Mouse (Mus musculus) midbrain, embryonic 12.5 days (tissue): ENCODE measurements around the gene Cdc42bpg. TPM values are rescaled to one million over a fixed set of nuclear protein-coding genes. Genes with fewer than 3 reads are reported as not detected.
A peak's percentile ranks its signal among the peaks of the same experiment; 100 is the strongest.

ENCODE experiments used
- ATAC-seq: fragments of 200-750 bp; cut with Nextera tagmentation; 2 replicates; pipeline ENCODE4 v1.8.0; 2017; ENCODE audit warnings: low read depth, moderate TSS enrichment, moderate library complexity; ENCODE audit not compliant: low FRiP score
- H3K27ac ChIP-seq: fragments of 300-500 bp; sonication (generic); replicated peaks from 2 replicates; pipeline ENCODE4 v1.5.1; 2016; ENCODE audit warnings: mild to moderate bottlenecking
- H3K27me3 ChIP-seq: fragments of 300-500 bp; sonication (generic); 2 replicates; pipeline ENCODE4 v1.6.1; 2016; ENCODE audit warnings: mild to moderate bottlenecking
- H3K36me3 ChIP-seq: fragments of 300-500 bp; sonication (generic); 2 replicates; pipeline ENCODE4 v1.6.1; 2016
- H3K4me1 ChIP-seq: fragments of 300-500 bp; sonication (generic); 2 replicates; pipeline ENCODE4 v1.6.1; 2016
- H3K4me2 ChIP-seq: fragments of 300-500 bp; sonication (generic); replicated peaks from 2 replicates; pipeline ENCODE4 v1.6.1; 2016; ENCODE audit warnings: mild to moderate bottlenecking, moderate library complexity
- H3K4me3 ChIP-seq: fragments of 300-500 bp; sonication (generic); 2 replicates; pipeline ENCODE4 v1.5.1; 2016; ENCODE audit warnings: mild to moderate bottlenecking
- H3K9ac ChIP-seq: fragments of 300-500 bp; sonication (generic); replicated peaks from 2 replicates; pipeline ENCODE4 v1.6.1; 2016; ENCODE audit warnings: mild to moderate bottlenecking, moderate library complexity
- H3K9me3 ChIP-seq: fragments of 300-500 bp; sonication (generic); 2 replicates; pipeline ENCODE4 v1.6.1; 2016; ENCODE audit warnings: mild to moderate bottlenecking
- WGBS: fragments of 180-500 bp; shearing (Covaris S2); methylation state at CpG from one replicate; pipeline ENCODE4 v1.1.7; 2016; 5-methylcytosine and 5-hydroxymethylcytosine counted together
- polyA plus RNA-seq: library from polyadenylated mRNA; unstranded; fragments of >200 nt; fragmentation: Nextera tagmentation; extraction: Ambion mirVana; gene quantifications from 2 replicates; pipeline ENCODE4 v1.2.1, GENCODE M21; 2016

Gene Cdc42bpg
- polyA plus RNA-seq, 1 experiment from 2014 or later, result 0.37 TPM

DNA sequence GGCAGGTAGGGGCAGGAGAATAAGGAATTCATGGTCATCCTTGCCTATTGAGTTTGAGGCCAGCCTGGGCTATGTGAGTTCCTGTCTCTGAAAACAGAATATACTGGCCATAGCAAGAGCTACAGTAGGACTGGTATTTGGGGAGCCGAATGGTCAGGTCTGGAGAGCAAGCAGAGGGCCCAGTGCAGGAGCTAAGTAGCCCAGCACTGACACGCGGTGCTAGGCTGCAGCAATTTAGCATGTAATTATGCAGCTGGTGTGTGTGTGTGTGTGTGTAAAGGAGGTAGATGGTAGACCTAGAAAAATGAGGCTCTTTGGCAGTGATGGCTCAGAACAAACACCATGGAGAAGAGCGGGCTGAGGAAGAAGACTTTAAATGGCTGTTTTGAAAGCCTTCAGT lies 41.4 kb downstream of the Cdc42bpg start:
- H3K27me3 ChIP-seq, result no peaks in the 10 kb centered on the region
- peaks cover 47% of the 10 kb centered on the region for H3K36me3 ChIP-seq
- H3K9ac ChIP-seq, result no peak overlapping the region
- H3K4me3 ChIP-seq, result no peak overlapping the region
- H3K27ac ChIP-seq, result no peak overlapping the region
- H3K9me3 ChIP-seq, result no peaks in the 10 kb centered on the region
- WGBS, result 95% methylated on average over 4 of the region's 4 CpGs
- ATAC-seq, result no peak
- no peaks in the 10 kb centered on the region; the same call in 1 of the 2 replicates for H3K4me1 ChIP-seq
- no peak overlapping the region for H3K4me2 ChIP-seq

DNA sequence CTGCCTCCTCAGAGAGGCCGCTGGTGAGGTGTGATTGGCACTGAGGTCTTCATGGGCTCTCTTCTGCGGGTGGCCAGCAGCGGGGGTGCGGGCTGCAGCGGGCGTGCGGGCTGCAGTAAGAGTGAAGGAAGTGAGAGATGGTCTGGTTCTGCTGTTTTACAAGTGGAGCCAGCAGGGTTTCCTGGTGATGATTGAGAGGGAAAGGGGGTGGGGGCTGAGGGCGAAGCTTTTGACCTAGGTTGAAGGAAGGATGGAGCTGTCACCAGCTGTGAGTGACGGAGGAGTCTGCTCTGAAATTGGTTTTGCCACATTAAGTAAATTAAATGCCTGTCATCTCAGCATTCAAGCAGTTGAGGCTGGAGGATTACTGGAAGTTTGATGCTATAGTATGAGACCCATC lies 42.5 kb downstream of the Cdc42bpg start:
- Histone ChIP-seq H3K9ac (no peak overlapping the region), H3K27me3 (no peaks in the 10 kb centered on the region), H3K4me3 (no peak overlapping the region), H3K4me2 (no peak overlapping the region), H3K4me1 (no peaks in the 10 kb centered on the region), H3K9me3 (no peaks in the 10 kb centered on the region), H3K36me3 (peaks cover 42% of the 10 kb centered on the region), H3K27ac (peak overlapping the region; percentile 1; the same call in 1 of the 2 replicates)
- WGBS, result 74% methylated on average over 9 of the region's 9 CpGs
- ATAC-seq, result no peak

DNA sequence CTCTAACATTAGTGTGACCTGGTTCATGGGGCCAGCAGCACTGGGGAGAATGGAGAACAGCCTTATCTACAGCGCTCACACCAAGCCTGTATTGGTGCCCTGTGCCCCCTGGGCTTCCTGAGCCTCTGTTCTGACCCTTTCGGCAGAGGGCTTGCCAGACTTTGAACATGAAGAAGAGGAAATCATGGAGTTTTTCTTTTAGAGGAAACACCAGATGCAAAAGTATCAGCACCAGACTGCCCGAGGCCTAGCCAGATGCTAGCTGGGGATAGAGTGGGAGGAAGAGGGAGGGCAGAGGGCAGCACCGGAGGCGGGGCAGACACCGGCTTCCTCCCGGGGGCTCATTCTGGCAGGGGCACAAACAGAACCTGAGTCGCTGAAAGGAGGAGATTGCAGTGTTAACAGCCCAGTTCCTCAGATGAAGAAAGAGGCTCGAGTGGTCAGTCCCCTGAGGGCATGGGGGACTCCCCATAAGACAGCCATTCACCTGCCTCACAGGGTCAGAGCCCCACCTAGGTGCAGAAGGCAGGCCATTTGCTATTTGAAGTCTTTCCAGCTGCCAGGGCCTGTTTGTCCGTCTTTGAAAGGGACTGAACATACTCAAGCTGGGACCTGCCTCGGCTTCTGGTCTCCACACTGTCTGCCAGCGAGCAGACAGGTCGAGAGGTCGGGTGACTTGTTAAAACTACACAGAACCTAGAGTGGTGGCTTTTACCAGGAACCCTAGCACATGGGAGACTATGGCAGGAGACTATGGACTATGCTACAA lies 43.1 kb downstream of the Cdc42bpg start:
- Histone ChIP-seq H3K27me3 (no peaks in the 10 kb centered on the region), H3K9ac (no peak overlapping the region), H3K36me3 (peaks cover 49% of the 10 kb centered on the region), H3K9me3 (no peaks in the 10 kb centered on the region), H3K4me1 (no peaks in the 10 kb centered on the region), H3K4me3 (no peak overlapping the region), H3K4me2 (no peak overlapping the region), H3K27ac (no peak overlapping the region; the same call in 1 of the 2 replicates)
- 52% methylated on average over 14 of the region's 14 CpGs for WGBS
- no peak for ATAC-seq

DNA sequence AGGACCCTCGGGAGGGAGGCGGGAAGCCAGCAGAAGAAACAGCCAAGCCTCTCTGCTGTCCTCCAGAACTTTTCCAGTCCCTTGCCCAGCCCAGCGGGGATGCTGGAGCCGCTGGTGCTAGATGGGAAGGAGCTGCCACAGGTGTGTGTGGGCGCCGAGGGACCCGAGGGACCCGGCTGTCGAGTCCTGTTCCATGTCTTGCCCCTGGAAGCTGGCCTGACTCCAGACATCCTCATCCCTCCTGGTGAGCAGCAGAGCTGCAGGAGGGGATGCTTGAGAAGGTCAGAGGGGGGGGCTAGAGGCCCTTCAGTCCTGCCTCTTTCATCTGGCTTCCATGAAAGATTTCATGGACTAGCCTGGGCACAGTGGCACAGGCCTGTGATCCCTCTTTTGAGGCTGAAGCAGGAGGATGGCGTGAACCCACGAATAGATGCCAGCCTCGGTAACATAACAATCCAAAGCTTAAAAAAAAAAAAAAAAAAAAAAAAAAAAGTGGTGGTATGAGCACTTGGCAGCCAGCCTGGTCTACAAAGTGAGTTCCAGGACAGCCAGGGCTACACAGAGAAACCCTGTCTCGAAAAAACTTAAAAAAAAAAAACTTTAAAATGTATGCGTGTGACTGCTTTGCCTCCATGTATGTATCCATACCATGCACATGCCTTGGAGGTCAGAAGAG lies 45.3 kb downstream of the Cdc42bpg start:
- 72% methylated on average over 14 of the region's 14 CpGs for WGBS
- no peaks in the 10 kb centered on the region for H3K4me1 ChIP-seq
- no peak for ATAC-seq
- H3K4me2 ChIP-seq, result no peak overlapping the region
- no peak overlapping the region for H3K4me3 ChIP-seq
- H3K9ac ChIP-seq, result no peak overlapping the region
- no peak overlapping the region for H3K27ac ChIP-seq
- no peaks in the 10 kb centered on the region for H3K27me3 ChIP-seq
- H3K9me3 ChIP-seq, result no peaks in the 10 kb centered on the region
- H3K36me3 ChIP-seq, result peaks cover 37% of the 10 kb centered on the region

DNA sequence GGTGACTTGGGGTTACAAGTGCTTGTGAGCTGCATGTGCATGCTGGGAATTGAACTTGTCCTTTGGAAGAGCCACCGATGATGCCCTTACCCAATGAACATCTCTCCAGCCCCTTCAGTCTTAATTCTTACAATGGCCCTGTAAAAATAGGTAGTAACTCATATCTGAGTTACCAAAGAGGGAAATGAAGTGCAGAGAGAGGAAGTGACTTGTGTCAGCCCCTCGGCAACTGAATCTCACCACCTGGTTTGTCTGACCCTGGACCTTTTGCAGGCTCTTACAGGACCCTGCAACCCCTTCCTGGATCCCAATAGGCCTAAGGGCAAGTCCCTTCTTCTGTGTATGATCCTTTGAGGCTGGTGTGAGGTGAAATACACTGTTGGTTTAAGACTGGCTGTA lies 45.9 kb downstream of the Cdc42bpg start:
- Histone ChIP-seq H3K9me3 (no peaks in the 10 kb centered on the region), H3K9ac (no peak overlapping the region), H3K36me3 (peaks cover 32% of the 10 kb centered on the region), H3K4me1 (no peaks in the 10 kb centered on the region), H3K4me2 (no peak overlapping the region), H3K27ac (no peak overlapping the region), H3K27me3 (no peaks in the 10 kb centered on the region), H3K4me3 (no peak overlapping the region)
- ATAC-seq, result no peak
- 91% methylated on average over 2 of the region's 2 CpGs for WGBS

DNA sequence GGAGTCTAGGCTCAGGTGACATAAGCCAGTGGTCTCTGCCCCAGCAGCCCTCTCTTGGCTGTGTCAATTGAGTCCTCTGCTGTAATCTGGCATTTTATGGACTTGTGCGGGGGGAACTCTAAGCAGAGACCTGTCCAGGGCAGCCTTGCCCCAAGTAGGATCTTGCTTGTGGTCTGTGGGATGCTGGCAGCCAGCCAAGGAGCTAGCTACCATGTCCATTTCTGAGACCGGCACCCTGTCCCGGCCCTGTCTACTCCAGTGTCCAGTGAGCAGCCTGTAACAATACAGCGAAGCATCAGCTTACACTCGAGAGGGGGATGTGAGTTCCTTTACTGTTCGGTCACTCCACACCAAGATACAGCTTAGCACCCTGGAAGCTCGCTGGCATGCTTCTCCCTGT lies 47.8 kb downstream of the Cdc42bpg start:
- Histone ChIP-seq H3K4me1 (no peaks in the 10 kb centered on the region), H3K36me3 (peaks cover 17% of the 10 kb centered on the region; the same call in 1 of the 2 replicates), H3K9me3 (no peaks in the 10 kb centered on the region), H3K9ac (no peak overlapping the region), H3K4me2 (no peak overlapping the region), H3K27me3 (no peaks in the 10 kb centered on the region), H3K4me3 (no peak overlapping the region), H3K27ac (0 out of 2 replicates have a peak overlapping the region, but pooled peaks have one; percentile 3)
- ATAC-seq, result no peak
- 83% methylated on average over 7 of the region's 7 CpGs for WGBS

DNA sequence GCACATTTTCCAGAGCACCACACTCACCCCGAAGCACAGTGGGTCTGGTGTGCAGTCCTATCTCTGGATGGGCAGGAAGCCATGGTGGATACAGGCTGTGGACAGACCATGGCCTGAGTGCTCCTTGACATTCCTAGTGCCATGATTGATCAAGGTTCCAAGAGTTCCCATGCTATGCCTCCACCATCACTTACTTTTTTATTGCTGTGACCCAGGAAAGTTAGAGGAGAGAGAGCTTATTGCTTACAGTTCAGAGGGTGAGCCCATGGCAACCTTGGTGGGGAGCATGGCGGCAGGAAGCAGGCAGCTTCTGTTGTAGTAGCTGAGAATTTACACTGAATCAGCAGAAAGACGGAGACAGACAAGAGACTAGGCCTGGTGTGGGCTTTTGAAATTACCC lies 55.0 kb downstream of the Cdc42bpg start:
- WGBS, result 85% methylated on average over 3 of the region's 3 CpGs
- no peak for ATAC-seq
- H3K9ac ChIP-seq, result no peak overlapping the region
- no peak overlapping the region for H3K4me3 ChIP-seq
- H3K27me3 ChIP-seq, result no peaks in the 10 kb centered on the region
- H3K36me3 ChIP-seq, result peaks cover 13% of the 10 kb centered on the region
- H3K4me1 ChIP-seq, result peaks cover 24% of the 10 kb centered on the region
- H3K9me3 ChIP-seq, result no peaks in the 10 kb centered on the region
- no peak overlapping the region for H3K4me2 ChIP-seq
- no peak overlapping the region for H3K27ac ChIP-seq

DNA sequence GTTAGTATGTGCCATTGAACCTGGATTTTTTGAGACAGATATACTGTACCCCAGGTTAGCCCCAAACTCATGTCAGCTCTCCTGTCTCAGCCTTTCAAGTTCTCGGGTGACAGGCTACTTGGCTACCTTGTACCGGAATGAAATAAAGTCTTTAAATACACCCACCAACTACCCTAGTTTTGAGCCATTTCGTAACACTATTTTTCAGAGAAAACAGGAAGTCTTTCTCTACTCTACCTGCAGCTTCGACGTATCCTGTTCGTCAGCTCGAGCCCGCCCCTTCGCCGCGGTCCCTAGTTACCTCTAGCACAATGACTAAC lies 56.8 kb downstream of the Cdc42bpg start:
- Histone ChIP-seq H3K27ac (peak overlapping the region; percentile 99), H3K4me1 (peaks cover 30% of the 10 kb centered on the region), H3K27me3 (no peaks in the 10 kb centered on the region), H3K4me2 (peak overlapping the region; percentile 89), H3K36me3 (peaks cover 31% of the 10 kb centered on the region), H3K9ac (peak overlapping the region; percentile 50), H3K4me3 (peak overlapping the region; percentile 100), H3K9me3 (no peaks in the 10 kb centered on the region)
- peak; percentile 5; the same call in 1 of the 2 replicates for ATAC-seq
- WGBS, result under 1% methylated on average over 11 of the region's 11 CpGs

DNA sequence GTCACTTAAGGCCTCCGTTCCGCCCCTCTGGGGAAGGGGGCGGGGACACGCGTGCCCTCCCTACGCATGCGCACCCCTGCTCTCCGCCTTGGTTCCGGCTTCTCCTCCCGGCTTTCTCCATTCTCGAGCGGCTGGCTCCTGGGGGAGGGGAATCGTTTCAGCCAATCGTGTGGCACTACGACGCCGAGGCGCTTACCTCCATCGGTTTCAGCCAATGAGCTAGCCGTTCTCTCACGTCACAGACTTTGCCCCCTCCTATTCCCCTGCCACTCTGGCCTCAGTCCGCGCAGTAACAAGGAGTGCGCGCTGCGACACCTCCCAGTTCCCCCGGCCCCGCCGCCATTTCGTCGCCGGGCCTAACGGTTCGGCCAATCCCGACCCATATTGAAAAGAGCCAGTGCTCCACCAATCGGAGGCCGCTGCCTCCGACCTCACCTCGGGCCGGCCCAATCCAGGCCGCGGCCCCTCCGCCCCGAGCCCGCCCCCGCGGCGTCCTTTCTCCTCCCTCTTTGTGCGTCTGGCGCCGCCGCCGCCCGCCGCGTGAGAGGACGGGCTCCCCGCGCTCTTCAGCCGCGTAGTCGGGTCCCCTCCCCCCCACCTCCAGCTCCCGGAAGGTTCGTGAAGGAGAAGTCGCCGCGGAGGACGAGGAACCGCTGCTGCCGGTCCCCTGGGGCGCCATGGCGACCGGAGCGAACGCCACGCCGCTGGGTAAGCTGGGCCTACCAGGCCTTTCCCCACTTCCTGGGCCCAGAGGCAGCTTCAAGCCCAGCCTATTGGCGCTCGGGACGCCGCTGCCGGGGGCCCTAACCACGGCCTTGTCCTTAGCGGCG lies 57.4 kb downstream of the Cdc42bpg start, which contains the start of gene Sf1:
Gene Sf1, plus strand, starts transcription at position 280 of the 830 bp plus-strand sequence.
- Histone ChIP-seq H3K9me3 (no peaks in the 10 kb centered on the region), H3K27me3 (no peaks in the 10 kb centered on the region), H3K27ac (peak within 1 kb of the TSS; percentile 99), H3K36me3 (peaks cover 36% of the 10 kb centered on the region), H3K9ac (peak within 1 kb of the TSS; percentile 100), H3K4me2 (peak within 1 kb of the TSS; percentile 89), H3K4me1 (peaks cover 30% of the 10 kb centered on the region), H3K4me3 (peak within 1 kb of the TSS; percentile 100)
- under 1% methylated on average over 74 of the region's 85 CpGs for WGBS
- ATAC-seq, result peak; percentile 99

DNA sequence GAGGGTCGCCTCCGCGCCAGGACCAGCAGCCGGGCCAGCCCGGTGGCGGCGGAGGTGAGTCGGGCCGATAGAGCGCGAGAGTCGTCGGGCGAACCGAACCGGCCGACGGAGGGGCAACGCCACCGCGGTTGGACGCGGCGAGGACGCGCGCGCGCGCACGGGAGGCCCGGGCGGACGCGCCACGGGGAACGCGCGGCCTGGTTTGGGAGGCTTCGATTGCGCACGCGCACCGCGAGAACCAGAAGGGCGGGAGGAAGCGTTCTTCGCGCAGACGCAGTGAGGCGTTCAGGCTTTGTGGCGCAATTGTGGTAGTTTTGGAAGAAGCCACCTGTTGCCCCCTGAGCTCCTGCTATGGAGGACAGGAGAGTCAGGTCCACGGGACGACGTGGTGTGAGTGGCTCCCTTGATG lies 58.1 kb downstream of the Cdc42bpg start:
- Histone ChIP-seq H3K27ac (peak overlapping the region; percentile 99), H3K4me1 (peaks cover 30% of the 10 kb centered on the region), H3K9me3 (no peaks in the 10 kb centered on the region), H3K4me2 (peak overlapping the region; percentile 89), H3K36me3 (peaks cover 42% of the 10 kb centered on the region), H3K4me3 (peak overlapping the region; percentile 100), H3K27me3 (no peaks in the 10 kb centered on the region), H3K9ac (peak overlapping the region; percentile 100)
- no peak for ATAC-seq
- 0% methylated on average over 55 of the region's 55 CpGs for WGBS

DNA sequence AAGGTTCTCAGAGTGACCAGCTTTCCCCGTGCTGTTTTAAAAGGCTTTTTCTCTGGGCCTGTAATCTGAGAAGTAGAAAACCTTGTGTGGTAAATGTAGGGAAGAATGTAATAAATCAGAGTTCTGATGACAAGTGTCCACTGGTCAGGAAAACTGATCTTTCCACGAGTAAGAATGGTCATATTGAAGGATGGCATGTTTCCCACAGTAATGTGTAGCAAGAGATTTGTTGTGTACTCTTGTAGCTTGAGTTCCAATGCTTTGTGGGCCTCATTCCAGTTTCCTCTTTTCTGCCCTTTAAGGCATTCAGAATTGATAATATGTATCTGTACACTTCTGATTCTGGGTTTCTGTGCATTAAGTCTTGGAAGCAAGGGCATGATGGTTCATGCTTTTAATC lies 58.6 kb downstream of the Cdc42bpg start:
- no peak for ATAC-seq
- H3K27ac ChIP-seq, result no peak overlapping the region
- peak overlapping the region; percentile 100 for H3K4me3 ChIP-seq
- 4% methylated on average over 2 of the region's 2 CpGs for WGBS
- no peaks in the 10 kb centered on the region for H3K9me3 ChIP-seq
- H3K4me1 ChIP-seq, result peaks cover 30% of the 10 kb centered on the region
- peak overlapping the region; percentile 89 for H3K4me2 ChIP-seq
- peaks cover 47% of the 10 kb centered on the region for H3K36me3 ChIP-seq
- no peaks in the 10 kb centered on the region for H3K27me3 ChIP-seq
- peak overlapping the region; percentile 100 for H3K9ac ChIP-seq

DNA sequence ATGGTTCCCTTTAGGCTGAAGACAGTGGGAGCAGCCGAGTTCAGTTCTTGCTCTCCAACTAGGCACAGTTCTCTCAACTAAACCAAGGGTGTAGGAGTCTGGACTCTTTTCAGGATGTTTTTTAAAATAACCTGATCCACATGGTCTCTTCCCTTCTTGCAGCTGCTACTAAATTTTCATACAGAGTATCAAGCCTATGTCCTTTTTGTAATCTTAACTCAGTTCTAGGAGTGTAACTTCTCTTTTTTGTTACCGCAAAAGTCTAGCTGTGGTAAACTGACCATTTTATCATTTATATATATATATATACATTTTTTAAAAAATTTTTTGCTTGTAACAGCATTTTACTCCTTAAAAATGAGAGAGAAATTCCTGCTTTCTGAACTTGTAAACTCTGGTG lies 63.9 kb downstream of the Cdc42bpg start:
- Histone ChIP-seq H3K4me2 (no peak overlapping the region), H3K4me1 (peaks cover 16% of the 10 kb centered on the region), H3K27me3 (no peaks in the 10 kb centered on the region), H3K4me3 (no peak overlapping the region), H3K9ac (no peak overlapping the region), H3K36me3 (peaks cover 96% of the 10 kb centered on the region), H3K27ac (no peak overlapping the region), H3K9me3 (no peaks in the 10 kb centered on the region)
- 95% methylated on average over 2 of the region's 2 CpGs for WGBS
- ATAC-seq, result no peak
